Mouse (Mus musculus) R1 (cell line): Measurements from ENCODE around the gene Olfr543.

ENCODE experiments used
- DNase-seq: peaks from one replicate; pipeline ENCODE4 v3.0.0-alpha.2; 2018; ENCODE audit warnings: low read depth, low spot score

The Olfr543 gene

DNA sequence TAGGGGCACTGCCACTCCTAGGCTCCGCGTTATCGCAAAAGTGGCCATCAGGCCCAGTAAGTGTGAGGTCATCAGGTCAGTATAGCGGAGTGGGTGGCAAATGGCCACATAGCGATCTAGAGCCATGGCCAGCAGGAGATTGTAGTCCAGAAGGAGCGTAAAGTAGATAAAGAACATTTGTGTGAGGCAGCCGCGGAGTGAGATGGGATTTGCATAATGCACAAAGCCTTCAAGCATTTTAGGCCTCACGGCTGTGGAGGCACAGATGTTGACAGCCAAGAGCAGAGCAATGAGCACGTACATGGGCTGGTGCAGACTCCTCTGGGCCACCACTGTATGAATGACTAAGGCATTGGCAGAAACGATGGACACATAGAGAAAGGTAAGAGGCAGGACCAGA, 4.1 kb downstream of the Olfr543 start:
- peak; percentile 46 for DNase-seq

DNA sequence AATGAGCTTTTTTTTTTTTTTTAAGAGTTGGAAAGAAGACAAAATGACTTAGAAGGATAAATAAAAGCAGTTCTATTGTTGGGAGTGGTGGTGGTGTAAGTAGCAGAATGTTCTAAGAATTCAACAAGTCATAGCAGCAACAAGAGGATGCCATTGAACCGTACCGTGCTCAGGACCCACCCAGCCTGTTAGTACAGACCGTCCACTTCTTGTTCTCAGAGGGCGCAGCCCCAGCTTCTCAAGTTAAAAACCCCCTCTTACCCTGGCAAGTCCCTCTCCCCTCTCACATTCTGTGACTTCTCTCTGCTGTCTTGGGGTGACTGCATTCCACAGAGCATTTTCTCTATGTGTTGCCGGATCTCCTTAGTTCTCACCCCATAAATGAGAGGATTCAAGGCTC, 4.9 kb downstream of the Olfr543 start:
- no peak for DNase-seq

- no peak for DNase-seq
Observed at GRCm38 (mm10) chr7:102472675-102473074, 8.8 kb downstream of the Olfr543 start.

GRCm38 (mm10) chr7:102467566-102467965, 13.9 kb downstream of the Olfr543 start:
- DNase-seq = no peak

- peak; percentile 24 for DNase-seq
Observed at GRCm38 (mm10) chr7:102458618-102459380, 22.7 kb downstream of the Olfr543 start.

- DNase-seq = no peak
Observed at GRCm38 (mm10) chr7:102446438-102446837, 35.0 kb downstream of the Olfr543 start.

GRCm38 (mm10) chr7:102444301-102444700, 37.2 kb downstream of the Olfr543 start:
- DNase-seq = no peak

GRCm38 (mm10) chr7:102442432-102442831, 39.0 kb downstream of the Olfr543 start:
- DNase-seq = no peak

DNA sequence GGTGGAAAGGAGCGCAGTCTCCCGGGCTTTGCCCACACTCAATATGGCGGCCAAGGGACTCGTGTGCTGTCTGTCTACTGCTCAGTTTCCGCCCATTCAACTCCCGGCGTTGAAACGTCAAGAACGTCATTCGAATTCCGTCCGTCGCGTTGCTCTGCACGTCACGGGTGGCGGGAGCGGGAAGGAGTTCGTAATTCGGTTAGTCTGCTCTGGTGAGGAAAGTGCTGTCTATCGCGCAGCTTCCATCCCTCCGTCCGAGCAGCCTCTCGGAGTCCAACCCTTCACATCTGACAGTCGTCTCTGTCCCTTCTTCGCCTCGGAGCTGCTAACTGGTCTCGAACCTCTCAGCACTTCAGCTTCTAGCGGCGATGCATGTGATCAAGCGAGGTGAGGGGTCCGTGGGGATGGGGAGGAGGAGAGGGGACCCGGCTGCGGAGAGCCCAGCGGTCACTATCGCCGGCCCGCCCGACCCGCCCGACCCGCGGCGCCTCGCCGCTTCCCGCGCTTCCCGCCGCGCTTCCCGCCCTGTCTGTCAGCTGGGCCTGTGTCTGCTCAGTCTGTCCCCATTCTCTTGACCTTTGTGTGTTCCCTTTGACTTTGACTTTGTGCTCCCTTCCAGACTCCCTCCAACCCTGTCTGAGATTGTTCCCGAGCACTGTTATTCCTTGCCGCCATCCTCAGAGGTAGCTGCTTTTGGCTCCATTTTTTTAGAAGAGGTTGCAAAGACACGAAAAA, 39.7 kb downstream of the Olfr543 start, which contains the start of gene Rrm1:
TSS of gene Rrm1 (plus strand) at position 39 of the 735 bp plus-strand sequence.
- peak; percentile 99 for DNase-seq

GRCm38 (mm10) chr7:102440822-102441656, 40.4 kb downstream of the Olfr543 start:
- peak; percentile 18 for DNase-seq

- no peak for DNase-seq
Observed at GRCm38 (mm10) chr7:102434344-102434743, 47.1 kb downstream of the Olfr543 start.
